Mouse (Mus musculus): ENCODE data around the gene Fmnl1.

DNA sequence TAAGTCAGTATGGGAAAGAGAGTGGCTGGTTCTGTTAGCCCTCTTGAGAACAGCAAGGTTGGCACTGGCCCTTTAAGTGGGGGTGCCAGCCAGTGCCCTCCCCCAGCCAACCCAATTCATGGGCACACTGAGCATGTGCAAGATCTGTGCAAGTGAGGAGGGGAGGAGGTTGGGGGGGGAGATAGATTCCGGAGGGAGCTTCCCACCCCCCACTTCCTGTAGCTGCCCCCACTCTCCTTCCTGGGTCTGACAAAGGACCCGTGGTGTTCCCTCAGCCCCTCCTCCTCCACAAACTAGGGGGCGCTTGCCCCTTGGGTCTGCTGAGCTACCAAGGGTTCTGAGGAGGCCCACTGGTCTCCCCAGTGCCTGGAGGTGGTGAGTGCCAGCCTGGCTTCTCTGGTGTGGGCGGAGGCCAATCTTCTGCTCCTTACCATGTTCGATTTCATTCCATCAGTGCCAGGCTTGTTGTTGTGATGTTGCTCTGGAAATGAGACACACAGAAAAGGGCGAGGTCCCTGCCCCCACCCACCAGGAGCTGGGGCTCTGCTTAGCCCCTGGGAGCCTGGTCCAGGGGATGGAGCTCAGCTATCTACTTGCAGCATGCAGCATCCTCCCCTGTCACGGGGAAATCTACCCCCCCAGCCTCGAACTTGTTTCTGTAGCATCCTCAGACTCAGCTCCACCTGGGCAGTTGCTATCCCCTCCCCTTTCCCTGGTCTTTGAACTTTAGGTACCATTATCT is 28.3 kb upstream of the Fmnl1 start:
- 0 out of 2 replicates have a peak, but pooled peaks have one; percentile 0 for TF ChIP-seq CTCF (IDR thresholded peaks at IDR 0.05; ENCODE audit: borderline replicate concordance, insufficient read depth, low read depth, low read length)
- peak; percentile 56; the same call in 1 of the 2 replicates for TF ChIP-seq POLR2A (IDR thresholded peaks at IDR 0.05; ENCODE audit: borderline replicate concordance, insufficient read depth, low read length)

All from cerebellum, adult 2 months (tissue).